Mouse (Mus musculus) thymus, adult 2 months (tissue): ENCODE measurements around the gene Ppp1cb.

Experiments
- CTCF ChIP-seq: fragments of 200-500 bp; IDR thresholded peaks from 2 replicates; pipeline ENCODE4 v1.5.1; 2012; ENCODE audit warnings: mild to moderate bottlenecking, control low read depth, low read length, moderate library complexity, borderline replicate concordance; ENCODE audit not compliant: control insufficient read depth, poor library complexity, insufficient read depth; ENCODE audit errors: extremely low read depth
- POLR2A ChIP-seq: fragments of 200-500 bp; IDR thresholded peaks from 2 replicates; pipeline ENCODE4 v1.6.1; 2012; ENCODE audit warnings: mild to moderate bottlenecking, low read length, control low read depth, moderate library complexity; ENCODE audit not compliant: control insufficient read depth, poor library complexity, insufficient read depth; ENCODE audit errors: extremely low read depth

DNA sequence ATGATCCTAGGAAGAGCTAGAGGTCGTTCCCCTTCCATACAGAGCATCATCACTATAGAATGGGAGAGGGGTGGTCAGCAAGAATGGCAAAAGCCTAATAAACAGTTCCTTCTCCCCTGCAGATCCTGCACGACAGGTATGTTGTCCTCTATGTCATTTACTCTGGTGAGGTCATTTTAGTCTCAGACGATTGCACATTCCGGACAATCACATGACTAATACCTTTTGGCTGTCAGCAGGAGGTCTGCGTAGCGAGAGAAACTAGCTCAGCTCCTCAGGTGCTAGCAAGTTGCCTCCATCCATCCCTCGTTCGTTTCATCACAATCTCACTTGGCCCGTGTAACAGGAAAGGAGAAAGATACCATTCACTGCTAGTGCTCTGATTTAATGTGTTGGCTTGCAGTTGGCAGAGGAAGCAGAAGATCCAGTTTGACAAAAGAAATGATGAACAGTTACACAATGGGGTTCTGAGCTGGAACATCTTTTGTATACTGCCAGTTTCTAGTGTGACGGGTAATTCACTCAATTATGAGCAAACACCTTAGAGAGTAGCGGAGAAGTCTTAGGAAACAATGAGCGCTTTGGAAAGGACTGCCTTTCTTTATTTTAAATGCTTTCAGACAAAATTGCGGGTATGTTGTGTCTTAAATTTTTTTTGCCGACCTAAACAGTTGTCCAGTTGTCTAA, 33.0 kb upstream of the Ppp1cb start:
- no peak for TF ChIP-seq CTCF
- no peak for TF ChIP-seq POLR2A
